Mouse (Mus musculus) forebrain, embryonic 16.5 days (tissue): ENCODE data around the gene Zbtb8b. TPM values are rescaled to one million over a fixed set of nuclear protein-coding genes. Genes with fewer than 3 reads are reported as not detected.

Experiments used
- ATAC-seq: fragments of 200-750 bp; cut with Nextera tagmentation; 2 replicates; pipeline ENCODE4 v1.8.0; 2017; ENCODE audit warnings: mild to moderate bottlenecking, moderate library complexity
- H3K27ac ChIP-seq: fragments of 300-500 bp; sonication (generic); 2 replicates; pipeline ENCODE4 v1.5.1; 2014; ENCODE audit warnings: low read length, control low read depth
- H3K27me3 ChIP-seq: fragments of 300-500 bp; sonication (generic); replicated peaks from 2 replicates; pipeline ENCODE4 v1.6.1; 2014; ENCODE audit warnings: low read length; ENCODE audit not compliant: control insufficient read depth, insufficient read depth
- H3K36me3 ChIP-seq: fragments of 300-500 bp; sonication (generic); 2 replicates; pipeline ENCODE4 v1.6.1; 2014; ENCODE audit not compliant: control insufficient read depth, insufficient read depth
- H3K4me1 ChIP-seq: fragments of 300-500 bp; sonication (generic); replicated peaks from 2 replicates; pipeline ENCODE4 v1.6.1; 2014; ENCODE audit warnings: low read length; ENCODE audit not compliant: control insufficient read depth, insufficient read depth
- H3K4me2 ChIP-seq: fragments of 300-500 bp; sonication (generic); 2 replicates; pipeline ENCODE4 v1.6.1; 2014; ENCODE audit warnings: mild to moderate bottlenecking, low read length, control low read depth
- H3K4me3 ChIP-seq: fragments of 300-500 bp; sonication (generic); replicated peaks from 2 replicates; pipeline ENCODE4 v1.5.1; 2014; ENCODE audit warnings: mild to moderate bottlenecking, low read length, control low read depth
- H3K9ac ChIP-seq: fragments of 300-500 bp; sonication (generic); replicated peaks from 2 replicates; pipeline ENCODE4 v1.6.1; 2014; ENCODE audit warnings: low read depth, low read length, control low read depth
- H3K9me3 ChIP-seq: fragments of 300-500 bp; sonication (generic); 2 replicates; pipeline ENCODE4 v1.6.1; 2016; ENCODE audit warnings: low read length; ENCODE audit not compliant: control insufficient read depth
- WGBS: fragments of 180-500 bp; shearing (Covaris S2); extraction: QIAGEN DNeasy Blood & Tissue Kit; methylation state at CpG from one replicate; pipeline ENCODE4 v1.1.7; 2014; 5-methylcytosine and 5-hydroxymethylcytosine counted together
- polyA plus RNA-seq: library from polyadenylated mRNA; unstranded; fragments of >200 nt; fragmentation: Nextera tagmentation; extraction: Ambion mirVana; gene quantifications from 2 replicates; pipeline ENCODE4 v1.2.1, GENCODE M21; 2015

The Zbtb8b gene
- polyA plus RNA-seq, 1 experiment from 2014 or later = 9.9 TPM

GRCm38 (mm10) chr4:129382488-129382887 is 58.2 kb downstream of the Zbtb8b start:
- Histone ChIP-seq H3K4me2 (no peak overlapping the region), H3K4me1 (peaks cover 5% of the 10 kb centered on the region; the same call in 1 of the 2 replicates), H3K9ac (no peak overlapping the region), H3K36me3 (no peaks in the 10 kb centered on the region), H3K27me3 (peaks cover 2% of the 10 kb centered on the region; the same call in 1 of the 2 replicates), H3K4me3 (no peak overlapping the region), H3K9me3 (no peaks in the 10 kb centered on the region), H3K27ac (no peak overlapping the region)
- WGBS = 97% methylated on average over 2 of the region's 2 CpGs
- ATAC-seq = no peak

- Histone ChIP-seq H3K4me2 (no peak overlapping the region), H3K27me3 (peaks cover 2% of the 10 kb centered on the region; the same call in 1 of the 2 replicates), H3K9me3 (no peaks in the 10 kb centered on the region), H3K36me3 (no peaks in the 10 kb centered on the region), H3K9ac (no peak overlapping the region), H3K27ac (no peak overlapping the region), H3K4me3 (no peak overlapping the region), H3K4me1 (peaks cover 5% of the 10 kb centered on the region; the same call in 1 of the 2 replicates)
- 91% methylated on average over 9 of the region's 9 CpGs for WGBS
- ATAC-seq = no peak
These were observed 58.6 kb downstream of the Zbtb8b start for GRCm38 (mm10) chr4:129382029-129382428.

GRCm38 (mm10) chr4:129381148-129381547 is 59.5 kb downstream of the Zbtb8b start:
- WGBS = 82% methylated on average over 8 of the region's 8 CpGs
- Histone ChIP-seq H3K27ac (no peak overlapping the region), H3K9ac (no peak overlapping the region), H3K27me3 (peaks cover 2% of the 10 kb centered on the region; the same call in 1 of the 2 replicates), H3K4me3 (no peak overlapping the region), H3K9me3 (no peaks in the 10 kb centered on the region), H3K36me3 (no peaks in the 10 kb centered on the region), H3K4me1 (peaks cover 12% of the 10 kb centered on the region), H3K4me2 (no peak overlapping the region)
- no peak for ATAC-seq

- 90% methylated on average over 3 of the region's 3 CpGs for WGBS
- H3K27me3 ChIP-seq = peaks cover 2% of the 10 kb centered on the region; the same call in 1 of the 2 replicates
- no peaks in the 10 kb centered on the region for H3K36me3 ChIP-seq
- no peak overlapping the region for H3K27ac ChIP-seq
- H3K4me3 ChIP-seq = no peak overlapping the region
- ATAC-seq = no peak
- peaks cover 16% of the 10 kb centered on the region for H3K4me1 ChIP-seq
- no peak overlapping the region for H3K4me2 ChIP-seq
- no peaks in the 10 kb centered on the region for H3K9me3 ChIP-seq
- no peak overlapping the region for H3K9ac ChIP-seq
These were observed 60.8 kb downstream of the Zbtb8b start for GRCm38 (mm10) chr4:129379805-129380204.

- Histone ChIP-seq H3K27ac (peak within 1 kb of the TSS; percentile 86), H3K4me3 (peak within 1 kb of the TSS; percentile 78), H3K9ac (peak within 1 kb of the TSS; percentile 90), H3K36me3 (no peaks in the 10 kb centered on the region), H3K27me3 (peaks cover 2% of the 10 kb centered on the region; the same call in 1 of the 2 replicates), H3K4me1 (peaks cover 16% of the 10 kb centered on the region), H3K4me2 (peak within 1 kb of the TSS; percentile 71), H3K9me3 (no peaks in the 10 kb centered on the region)
- peak; percentile 84 for ATAC-seq
- under 1% methylated on average over 61 of the region's 65 CpGs for WGBS
These were observed 62.9 kb downstream of the Zbtb8b start, which contains the start of gene Zbtb8a for GRCm38 (mm10) chr4:129377601-129378390. Gene Zbtb8a (minus strand): TSS chr4:129378116.

GRCm38 (mm10) chr4:129376961-129377545 is 63.6 kb downstream of the Zbtb8b start:
- peaks cover 2% of the 10 kb centered on the region; the same call in 1 of the 2 replicates for H3K27me3 ChIP-seq
- peak overlapping the region; percentile 71 for H3K4me2 ChIP-seq
- WGBS = under 1% methylated on average over 65 of the region's 68 CpGs
- H3K27ac ChIP-seq = peak overlapping the region; percentile 86
- H3K9me3 ChIP-seq = no peaks in the 10 kb centered on the region
- peaks cover 16% of the 10 kb centered on the region for H3K4me1 ChIP-seq
- H3K36me3 ChIP-seq = no peaks in the 10 kb centered on the region
- H3K9ac ChIP-seq = peak overlapping the region; percentile 90
- H3K4me3 ChIP-seq = peak overlapping the region; percentile 78
- ATAC-seq = peak; percentile 71

- Histone ChIP-seq H3K4me2 (no peak overlapping the region), H3K4me3 (no peak overlapping the region), H3K9ac (no peak overlapping the region)
These were observed 64.8 kb downstream of the Zbtb8b start for GRCm38 (mm10) chr4:129375821-129376220.

More at GRCm38 (mm10) chr4:129375821-129376220, 64.8 kb downstream of the Zbtb8b start:
- ATAC-seq = no peak
- H3K9me3 ChIP-seq = no peaks in the 10 kb centered on the region
- peaks cover 16% of the 10 kb centered on the region for H3K4me1 ChIP-seq
- no peaks in the 10 kb centered on the region for H3K36me3 ChIP-seq
- peaks cover 2% of the 10 kb centered on the region; the same call in 1 of the 2 replicates for H3K27me3 ChIP-seq
- 73% methylated on average over 5 of the region's 5 CpGs for WGBS
- no peak overlapping the region for H3K27ac ChIP-seq

Other genes starting within 250 kb of the Zbtb8b start
- gene C77080, start 179.4 kb downstream of the Zbtb8b start, polyA plus RNA-seq = 3.8 and 4.7 TPM in 2 replicates
- gene Sync, start 153.2 kb downstream of the Zbtb8b start, polyA plus RNA-seq = 0.31 and 0.38 TPM in 2 replicates
- gene Rbbp4, start 105.5 kb downstream of the Zbtb8b start, polyA plus RNA-seq = 388 and 437 TPM in 2 replicates
- gene Zbtb8os, start 105.2 kb downstream of the Zbtb8b start, polyA plus RNA-seq = 25.8 and 26.0 TPM in 2 replicates
- 17.8 and 18.6 TPM in 2 replicates for gene Zbtb8a, start 62.7 kb downstream of the Zbtb8b start, polyA plus RNA-seq
- gene Bsdc1, start 20.7 kb upstream of the Zbtb8b start, polyA plus RNA-seq = 43.7 and 46.8 TPM in 2 replicates
- 0.51 and 0.76 TPM in 2 replicates for gene Tssk3, start 50.2 kb upstream of the Zbtb8b start, polyA plus RNA-seq
- gene Fam229a, start 50.3 kb upstream of the Zbtb8b start, polyA plus RNA-seq = 0.39 TPM in 1 of 2 replicates, not detected in the other
- gene Marcksl1, start 72.7 kb upstream of the Zbtb8b start, polyA plus RNA-seq = 1,850 and 1,955 TPM in 2 replicates
- 113 and 116 TPM in 2 replicates for gene Hdac1, start 101.9 kb upstream of the Zbtb8b start, polyA plus RNA-seq
- gene Lck, start 132.8 kb upstream of the Zbtb8b start, polyA plus RNA-seq = 7.6 and 11.1 TPM in 2 replicates
- 0.24 and 0.27 TPM in 2 replicates for gene Fam167b, start 137.7 kb upstream of the Zbtb8b start, polyA plus RNA-seq
- gene Eif3i, start 159.8 kb upstream of the Zbtb8b start, polyA plus RNA-seq = 216 and 220 TPM in 2 replicates
- 139 and 164 TPM in 2 replicates for gene Tmem234, start 159.8 kb upstream of the Zbtb8b start, polyA plus RNA-seq
- 2.6 and 4.0 TPM in 2 replicates for gene Dcdc2b, start 173.4 kb upstream of the Zbtb8b start, polyA plus RNA-seq
- gene Iqcc, start 178.2 kb upstream of the Zbtb8b start, polyA plus RNA-seq = 30.7 and 37.0 TPM in 2 replicates
- gene Ccdc28b, start 183.1 kb upstream of the Zbtb8b start, polyA plus RNA-seq = 109 and 133 TPM in 2 replicates
- gene Txlna, start 200.2 kb upstream of the Zbtb8b start, polyA plus RNA-seq = 68.1 and 72.8 TPM in 2 replicates
- 16.4 and 17.9 TPM in 2 replicates for gene Kpna6, start 231.9 kb upstream of the Zbtb8b start, polyA plus RNA-seq